15 mouse cellular contexts compared by ENCODE assay signal in the genomic region with DNA sequence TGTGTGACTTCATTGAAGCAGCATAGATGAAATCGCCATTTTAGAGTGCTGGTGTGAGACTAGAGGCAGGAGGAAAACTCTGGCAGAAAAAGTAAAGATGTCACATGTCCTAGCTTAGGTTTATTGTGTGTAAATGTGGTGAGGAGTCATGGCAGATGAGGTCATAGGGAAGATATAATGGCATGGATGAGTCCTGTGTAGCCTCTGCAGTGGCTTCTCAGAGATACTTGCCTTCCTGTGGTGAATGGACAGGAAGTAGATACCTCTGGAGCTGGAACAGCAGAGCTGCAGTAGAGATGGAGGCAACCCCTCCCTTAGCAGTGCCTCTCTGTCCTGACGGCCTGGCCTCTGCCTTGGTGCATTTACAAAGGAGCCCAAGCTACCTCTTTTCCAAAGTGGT. TPM values are rescaled to one million over a fixed set of nuclear protein-coding genes. Genes with fewer than 3 reads are reported as not detected.
"Had no signal": no experiment of that assay in that cellular context is flagged by ENCODE, and none has a peak within 500 bp of the region (broad histone marks: within the 10 kb centered on the region; RNA-seq: fewer than 3 reads in every experiment).

No protein-coding gene starts in this region.

- H3K4me1 ChIP-seq: limb, embryonic 10.5 days; limb, embryonic 13.5 days had no signal

- DNase-seq: kidney, adult 2 months; kidney, postnatal 25 days; layer of hippocampus, adult 9-11 months; lung, postnatal 14 days; midbrain, embryonic 14.5 days; thymus, adult 18-20 months; thymus, postnatal 36 days had no signal

- H3K27ac ChIP-seq: kidney, postnatal 0 days; layer of hippocampus, adult 2 months; limb, embryonic 10.5 days; limb, embryonic 13.5 days; macrophage had no signal

- H3K9ac ChIP-seq: limb, embryonic 13.5 days had no signal

- H3K4me2 ChIP-seq: limb, embryonic 13.5 days; midbrain, embryonic 11.5 days had no signal

- H3K27me3 ChIP-seq: limb, embryonic 13.5 days had no signal

- ATAC-seq: intestine, embryonic 16.5 days had no signal

- H3K4me3 ChIP-seq: layer of hippocampus, adult 2 months; limb, embryonic 10.5 days; limb, embryonic 13.5 days had no signal

- H3K9me3 ChIP-seq: limb, embryonic 10.5 days; limb, embryonic 13.5 days had no signal

RNA-seq across cellular contexts. Expression of a gene that starts 23.3 kb away (rescaled TPM):
- total RNA-seq: megakaryocyte-erythroid progenitor cell, adult 5-6 weeks had no signal
- polyA plus RNA-seq: macrophage had no signal
